Mouse (Mus musculus): ENCODE results near the gene Hs6st2. TPM values are rescaled to one million over a fixed set of nuclear protein-coding genes. Genes with fewer than 3 reads are reported as not detected.

The Hs6st2 gene
- polyA plus RNA-seq, 2 experiments: 19.3 to 27.0 TPM

DNA sequence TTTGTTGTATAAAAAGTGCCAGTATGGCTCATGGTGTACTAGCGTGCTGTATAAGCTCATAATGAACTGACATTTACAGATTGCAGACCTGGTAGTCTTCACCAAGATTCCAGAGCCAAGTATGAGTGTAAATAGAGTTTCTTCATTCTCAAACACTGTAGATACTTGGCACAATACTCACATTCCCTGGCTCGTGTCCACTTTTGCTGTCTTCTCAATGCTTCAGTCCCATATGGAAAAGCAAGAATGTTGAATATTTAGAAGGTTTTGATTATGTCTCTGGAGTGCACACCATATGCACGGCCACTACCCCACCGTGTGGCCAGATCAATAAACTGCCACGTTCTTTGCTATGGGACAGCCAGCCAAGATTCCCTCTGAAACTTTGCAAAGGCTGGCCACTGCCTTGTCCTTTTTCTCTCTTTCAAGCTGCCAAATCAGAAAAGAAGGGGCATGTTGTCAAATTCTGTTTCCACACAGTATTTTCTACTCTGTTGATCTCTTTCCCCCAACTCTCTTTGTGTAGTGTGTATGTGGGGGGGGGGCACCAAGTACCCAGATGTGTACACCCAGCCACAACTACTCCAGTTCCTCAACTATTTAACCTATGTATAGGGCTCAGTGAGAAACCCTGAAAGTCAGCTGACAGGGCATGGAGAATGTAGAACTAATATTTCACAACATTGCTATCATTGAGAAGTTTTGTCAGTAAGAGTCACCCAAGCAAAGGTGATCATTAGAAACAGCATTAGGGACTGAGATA lies 309.0 kb downstream of the Hs6st2 start:
- no peak overlapping the region for H3K27ac ChIP-seq (replicated peaks; ENCODE audit: low read depth, low read length)
- WGBS: 17% methylated on average over 5 of the region's 5 CpGs
- H3K4me3 ChIP-seq (replicated peaks; ENCODE audit: low read length): no peak overlapping the region
- H3K9ac ChIP-seq (ENCODE audit: low read depth, low read length, severe bottlenecking): no peak overlapping the region
- ATAC-seq (ENCODE audit: low FRiP score, low read depth): peak; percentile 83
- no peak for TF ChIP-seq POLR2A (IDR thresholded peaks at IDR 0.05; ENCODE audit: borderline replicate concordance, extremely low read depth, insufficient read depth, insufficient read length)
- H3K36me3 ChIP-seq (ENCODE audit: control insufficient read depth, insufficient read depth, low read length): no peaks in the 10 kb centered on the region
- no peaks in the 10 kb centered on the region; the same call in 1 of the 2 replicates for H3K4me1 ChIP-seq (ENCODE audit: control insufficient read depth, insufficient read depth, low read length)
- H3K4me2 ChIP-seq (replicated peaks; ENCODE audit: low read depth, low read length, severe bottlenecking): no peak overlapping the region
- DNase-seq (ENCODE audit: low spot score): peak; percentile 73
- no peaks in the 10 kb centered on the region for H3K27me3 ChIP-seq (ENCODE audit: control insufficient read depth, insufficient read depth, low read length)
- no peaks in the 10 kb centered on the region for H3K9me3 ChIP-seq (ENCODE audit: control insufficient read depth, low read length)

DNA sequence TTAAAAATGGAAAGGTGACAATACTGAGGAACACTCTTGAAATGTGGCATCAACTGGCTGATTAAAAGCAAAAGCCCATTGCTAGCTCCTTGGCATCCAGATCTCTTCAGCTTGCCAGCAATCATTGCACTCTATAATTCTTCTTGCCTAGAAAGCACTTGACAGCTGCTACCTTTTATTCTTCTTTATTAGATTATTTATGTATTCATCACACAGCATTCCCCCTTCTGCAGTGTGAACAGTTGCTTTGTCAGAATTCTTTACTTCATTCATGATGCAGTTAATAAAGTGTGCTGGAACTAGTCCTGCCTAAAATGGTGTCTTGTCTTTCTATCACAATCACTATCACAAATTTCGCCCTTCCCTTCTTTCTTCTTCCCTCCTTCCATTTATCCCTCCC lies 332.0 kb downstream of the Hs6st2 start:
- no peaks in the 10 kb centered on the region for H3K9me3 ChIP-seq (ENCODE audit: control insufficient read depth, low read length)
- no peak overlapping the region for H3K27ac ChIP-seq (replicated peaks; ENCODE audit: low read depth, low read length)
- no peaks in the 10 kb centered on the region for H3K4me1 ChIP-seq (ENCODE audit: control insufficient read depth, insufficient read depth, low read length)
- no peak overlapping the region for H3K9ac ChIP-seq (ENCODE audit: low read depth, low read length, severe bottlenecking)
- WGBS: 81% methylated on average over 1 of the region's 1 CpGs
- no peak for DNase-seq (ENCODE audit: low spot score)
- no peak for ATAC-seq (ENCODE audit: low FRiP score, low read depth)
- H3K4me2 ChIP-seq (replicated peaks; ENCODE audit: low read depth, low read length, severe bottlenecking): no peak overlapping the region
- H3K36me3 ChIP-seq (ENCODE audit: control insufficient read depth, insufficient read depth, low read length): no peaks in the 10 kb centered on the region
- no peak overlapping the region for H3K4me3 ChIP-seq (replicated peaks; ENCODE audit: low read length)
- no peaks in the 10 kb centered on the region for H3K27me3 ChIP-seq (ENCODE audit: control insufficient read depth, insufficient read depth, low read length)
- TF ChIP-seq POLR2A (IDR thresholded peaks at IDR 0.05; ENCODE audit: borderline replicate concordance, extremely low read depth, insufficient read depth, insufficient read length): no peak

DNA sequence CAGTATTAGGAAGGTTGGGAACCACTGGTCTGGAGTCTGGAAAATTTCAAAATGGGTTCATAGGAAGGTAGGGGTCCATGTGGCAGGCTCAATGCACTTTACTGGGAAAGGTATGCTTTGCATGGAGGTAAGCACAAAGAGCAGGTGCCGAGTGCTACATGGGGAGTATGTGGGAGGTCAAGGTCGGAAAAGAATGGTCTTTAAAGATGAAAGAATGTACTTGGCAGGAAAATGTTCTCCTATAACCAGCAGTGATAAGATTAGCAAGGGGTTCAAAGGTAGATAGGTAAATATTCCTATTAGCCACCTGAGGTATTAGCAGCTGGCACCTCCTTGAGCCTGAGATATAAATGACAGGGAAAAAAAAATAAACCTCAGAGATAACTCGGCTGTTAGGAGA lies 338.1 kb downstream of the Hs6st2 start:
- WGBS: 76% methylated on average over 3 of the region's 3 CpGs
- no peaks in the 10 kb centered on the region for H3K9me3 ChIP-seq (ENCODE audit: control insufficient read depth, low read length)
- no peak overlapping the region for H3K4me2 ChIP-seq (replicated peaks; ENCODE audit: low read depth, low read length, severe bottlenecking)
- ATAC-seq (ENCODE audit: low FRiP score, low read depth) (no peak), DNase-seq (ENCODE audit: low spot score) (no peak)
- TF ChIP-seq POLR2A (IDR thresholded peaks at IDR 0.05; ENCODE audit: borderline replicate concordance, extremely low read depth, insufficient read depth, insufficient read length): no peak
- no peak overlapping the region for H3K4me3 ChIP-seq (replicated peaks; ENCODE audit: low read length)
- H3K36me3 ChIP-seq (ENCODE audit: control insufficient read depth, insufficient read depth, low read length): no peaks in the 10 kb centered on the region
- H3K27ac ChIP-seq (replicated peaks; ENCODE audit: low read depth, low read length): no peak overlapping the region
- H3K27me3 ChIP-seq (ENCODE audit: control insufficient read depth, insufficient read depth, low read length): no peaks in the 10 kb centered on the region
- no peaks in the 10 kb centered on the region for H3K4me1 ChIP-seq (ENCODE audit: control insufficient read depth, insufficient read depth, low read length)
- H3K9ac ChIP-seq (ENCODE audit: low read depth, low read length, severe bottlenecking): no peak overlapping the region

Other genes starting within 250 kb of the Hs6st2 start
- 0.01 and 0.03 TPM in 2 replicates for gene Usp26, start 119.4 kb upstream of the Hs6st2 start, polyA plus RNA-seq (2012; rRNA removed)
- gene Usp26, start 119.4 kb upstream of the Hs6st2 start, polyA plus RNA-seq (2014; fragmentation: Nextera tagmentation; extraction: Ambion mirVana): 0.06 TPM in 1 of 2 replicates, not detected in the other

Data from limb, embryonic 14.5 days (tissue).